Mouse (Mus musculus) common myeloid progenitor, adult 5-6 weeks (primary cell): ENCODE measurements at regions not wholly inside any gene's neighbourhood (a gene's known extent, or its start where the extent isn't known, plus 50 kb on each side); places are given as distances from the start of the nearest gene placed in this dataset.
"Not testable (repeated sequence)": the region's sequence is repeated elsewhere in the genome, so short reads cannot be mapped to it uniquely, and the experiment has no call there.

ENCODE experiments used
- ATAC-seq: replicated peaks from 2 replicates; pipeline ENCODE4 v1.8.0; 2016; ENCODE audit warnings: low read depth, mild to moderate bottlenecking, moderate TSS enrichment, inconsistent platforms; ENCODE audit not compliant: poor library complexity, severe bottlenecking

DNA sequence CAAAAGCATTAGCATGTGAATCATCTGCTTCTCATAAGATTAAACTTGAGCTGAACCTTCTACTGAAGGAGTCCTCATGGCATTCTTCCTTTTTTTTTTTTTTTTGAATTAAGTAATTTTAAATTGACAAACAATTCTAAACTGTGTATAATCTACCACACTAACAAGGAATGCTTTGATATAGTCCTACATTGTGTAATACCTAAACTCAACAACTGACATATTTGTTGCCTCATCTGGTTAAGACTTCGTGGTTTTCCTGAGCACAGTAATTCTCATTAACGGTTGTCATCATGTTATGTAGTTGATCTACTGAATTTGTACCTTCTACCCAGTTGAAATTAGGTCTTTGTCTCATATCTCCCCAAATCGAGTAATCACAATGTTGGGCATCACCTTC is 83.9 kb upstream of the Hcrtr2 start:
- ATAC-seq, result peak; percentile 45; the same call in 1 of the 2 replicates

DNA sequence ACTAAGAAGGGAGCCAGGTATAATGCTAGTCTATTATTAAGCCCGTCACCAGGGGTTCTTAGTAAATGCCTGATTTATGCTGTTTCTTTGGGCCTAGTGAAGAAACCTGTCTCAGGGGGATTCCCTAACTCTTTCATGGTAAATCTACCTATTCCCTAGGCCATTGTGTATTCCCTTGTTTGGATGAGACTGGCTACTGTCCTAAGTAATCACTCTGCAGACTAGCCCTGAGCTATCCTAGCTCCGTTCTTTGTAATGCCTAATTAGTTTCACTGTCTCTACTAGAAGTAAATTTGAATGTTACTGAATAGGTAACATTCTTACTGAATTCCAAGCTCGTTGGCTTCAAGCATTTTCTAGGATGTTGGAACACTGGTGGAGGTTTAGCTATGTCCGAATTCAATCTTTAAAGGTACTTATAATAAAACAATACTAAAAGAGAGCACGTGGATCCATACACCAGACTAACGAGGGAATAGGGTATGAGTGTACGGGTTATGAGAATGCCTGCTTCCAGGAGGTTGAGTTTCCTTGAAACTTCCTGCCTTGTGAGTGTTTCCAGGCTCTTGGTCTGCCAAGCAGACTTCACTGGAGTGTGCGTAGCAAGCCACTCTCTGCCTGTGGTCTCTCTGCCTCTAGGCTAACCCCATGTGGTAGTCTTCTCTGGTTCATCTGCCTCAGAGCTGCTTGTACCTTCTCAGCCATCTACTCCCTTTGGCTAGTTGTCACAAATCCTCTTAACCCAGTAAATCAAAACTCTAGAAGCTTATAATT is 78.4 kb upstream of the Hcrtr2 start:
- ATAC-seq, result not testable (repeated sequence)

GRCm38 (mm10) chr9:76400900-76401299 is 77.2 kb upstream of the Hcrtr2 start:
- ATAC-seq, result no peak

DNA sequence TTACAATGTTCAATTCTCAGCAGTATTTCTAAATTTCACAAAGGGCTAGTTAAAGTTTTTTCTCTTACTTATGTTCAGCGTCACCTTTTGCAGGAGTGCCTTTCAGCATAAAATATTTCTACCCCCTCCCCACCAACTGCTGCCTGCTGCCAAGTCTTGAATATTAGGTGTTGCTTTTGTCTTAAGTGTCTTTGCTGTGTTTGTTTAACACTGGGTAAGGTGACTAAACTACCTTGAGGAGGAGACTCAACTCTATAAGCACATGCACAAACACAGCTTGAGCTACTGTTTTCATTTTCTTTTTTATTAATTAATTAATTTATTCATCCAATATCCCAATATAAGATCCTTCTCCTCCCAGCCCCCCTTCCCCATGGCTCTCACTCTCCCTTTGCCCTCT is 70.1 kb upstream of the Hcrtr2 start:
- no peak for ATAC-seq

- ATAC-seq, result peak; percentile 76
These were observed 67.2 kb upstream of the Hcrtr2 start for GRCm38 (mm10) chr9:76390839-76391238.
